Mouse (Mus musculus): ENCODE measurements around the gene Fchsd2.

The Fchsd2 gene

DNA sequence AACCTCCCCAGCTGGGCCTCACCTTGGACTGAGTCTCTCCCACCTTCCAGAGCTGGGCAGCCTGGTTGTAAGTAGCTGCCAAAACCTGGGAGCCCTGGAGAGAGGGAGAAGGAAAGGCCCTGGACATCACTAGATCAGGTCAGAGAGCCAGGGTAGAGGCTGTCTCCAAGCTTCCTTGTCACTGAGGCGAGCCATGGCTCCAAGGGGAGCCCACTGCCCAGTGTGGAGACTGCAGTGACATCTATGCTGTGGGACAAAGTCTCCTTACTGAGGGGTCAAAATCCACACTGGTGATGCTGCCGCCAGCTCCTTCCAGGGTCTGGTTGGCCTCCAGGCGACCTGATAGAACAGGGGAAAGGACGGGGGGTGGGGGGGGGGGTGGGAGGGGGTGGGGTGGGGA, 199.4 kb downstream of the Fchsd2 start:
- DNase-seq, result no peak

- DNase-seq, result no peak
These were observed 200.0 kb downstream of the Fchsd2 start for GRCm38 (mm10) chr7:101292696-101293095.

GRCm38 (mm10) chr7:101293138-101293537, 200.5 kb downstream of the Fchsd2 start:
- DNase-seq, result no peak

- DNase-seq, result no peak
These were observed 200.9 kb downstream of the Fchsd2 start for GRCm38 (mm10) chr7:101293611-101294010.

DNA sequence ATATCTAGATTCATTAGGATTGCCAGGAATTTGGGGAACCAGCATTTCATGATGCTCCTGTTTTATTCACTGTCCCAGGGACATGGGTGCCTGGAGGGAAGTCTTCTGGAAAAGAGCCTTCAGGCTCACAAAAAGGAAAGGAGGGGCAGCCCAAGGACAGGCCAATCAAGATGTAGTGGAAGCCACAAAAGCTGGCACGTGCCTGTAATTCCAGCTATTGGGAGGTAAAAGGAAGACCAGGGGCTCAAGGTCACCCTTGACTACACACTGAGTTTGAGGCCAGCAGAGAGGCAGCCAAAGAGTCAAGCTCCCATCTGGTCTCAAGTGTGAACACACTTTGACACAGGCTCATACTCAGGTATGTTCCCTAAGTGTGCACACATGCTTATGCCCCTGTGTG, 202.8 kb downstream of the Fchsd2 start:
- DNase-seq, result no peak

DNA sequence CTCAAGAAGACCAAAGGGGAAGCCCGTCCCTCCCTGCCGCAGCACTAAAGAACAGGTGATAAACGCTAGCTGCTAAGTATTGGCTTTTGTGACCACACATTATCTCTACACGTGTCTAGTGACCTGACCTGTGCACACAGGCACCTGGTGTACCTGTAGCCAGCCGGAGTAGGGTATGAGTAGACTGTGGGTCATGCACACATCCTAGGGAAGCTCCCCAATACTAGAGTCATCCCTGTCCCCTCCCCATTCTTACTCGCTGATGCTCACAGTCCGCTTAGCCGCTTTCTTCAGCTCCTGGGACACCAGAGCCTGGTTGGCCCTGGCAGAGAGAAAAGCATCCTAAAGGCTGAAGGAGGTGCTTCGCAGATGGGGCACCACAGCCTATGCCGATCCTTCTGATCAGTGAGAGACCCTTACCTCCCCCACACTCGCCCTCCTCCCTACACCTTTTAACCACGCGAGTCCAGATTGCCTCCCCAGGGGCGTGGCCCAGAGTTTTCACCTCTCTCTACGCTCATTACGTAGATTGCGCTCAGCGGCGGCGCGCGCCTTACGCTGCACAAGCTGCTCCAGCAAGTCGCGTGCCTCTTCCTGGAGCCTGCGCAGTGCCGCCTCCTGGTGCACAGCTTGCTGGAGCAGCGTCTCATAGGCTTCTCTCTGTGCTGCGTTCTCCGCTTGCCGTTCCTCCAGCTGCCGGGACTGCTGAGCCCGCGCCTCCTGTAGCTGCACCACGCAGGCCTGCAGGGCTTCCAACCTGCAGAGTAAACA, 203.8 kb downstream of the Fchsd2 start:
- DNase-seq, result peak; percentile 75

DNA sequence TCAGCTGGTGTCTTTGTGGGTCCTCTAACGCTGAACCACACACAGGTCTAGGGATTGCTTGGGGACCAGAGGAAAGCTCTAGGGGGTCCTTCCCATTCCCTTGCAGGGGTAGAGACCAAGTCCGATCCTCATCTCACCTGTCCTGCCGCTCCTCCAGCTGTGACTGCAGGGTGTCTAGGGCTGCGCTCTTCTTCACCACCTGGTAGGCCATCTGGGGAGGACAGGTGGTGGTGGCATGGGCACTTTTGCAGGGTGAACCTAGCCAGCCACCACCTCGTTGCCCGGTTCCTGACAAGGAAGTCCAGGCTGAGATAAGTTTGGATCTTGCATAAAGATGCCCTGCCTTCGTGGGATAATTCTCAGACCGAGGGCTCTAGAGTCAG, 204.4 kb downstream of the Fchsd2 start:
- no peak for DNase-seq

DNA sequence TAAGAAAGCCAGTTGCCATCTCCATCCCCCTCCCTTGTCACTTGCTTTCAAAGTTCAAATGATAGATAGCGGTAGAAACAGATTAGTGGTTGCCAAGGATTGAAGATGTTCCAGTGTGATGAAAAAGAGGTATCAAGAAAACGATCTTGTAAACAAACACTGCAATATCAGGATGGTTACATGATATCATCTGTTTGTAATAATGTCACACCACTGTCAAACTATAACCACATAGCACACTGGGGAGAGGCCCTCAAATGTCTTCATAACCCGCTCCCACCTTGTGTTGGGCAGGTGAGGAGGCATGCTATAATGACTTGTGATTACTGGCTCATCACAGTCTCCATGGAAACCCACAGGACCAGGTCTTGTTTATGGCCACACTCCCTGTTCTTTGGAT, 205.7 kb downstream of the Fchsd2 start:
- DNase-seq, result no peak

DNA sequence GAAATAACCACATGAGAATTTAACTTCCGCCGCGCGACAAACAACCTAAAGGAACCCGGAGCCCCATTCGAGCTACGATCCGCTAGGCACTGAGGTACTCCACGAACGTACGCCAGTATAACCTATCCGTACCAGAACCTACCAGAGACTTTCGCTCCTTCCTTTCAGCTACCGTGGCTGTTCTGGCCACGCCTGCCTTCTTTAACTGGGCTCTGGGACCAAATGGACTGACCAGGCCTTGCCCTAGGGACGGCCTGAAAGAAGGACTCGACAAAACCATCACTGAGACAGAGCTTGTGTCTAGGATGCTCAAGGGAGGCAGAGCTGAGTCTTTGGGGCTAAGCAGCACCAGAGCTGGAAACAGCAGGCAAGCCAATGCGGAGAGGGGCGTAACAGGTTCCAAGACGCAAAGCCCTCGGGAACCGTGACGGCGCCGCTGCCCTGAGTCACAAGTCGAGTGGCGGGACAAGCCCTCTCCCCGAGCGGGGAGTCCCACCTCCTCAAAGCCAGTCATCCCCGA, 208.8 kb downstream of the Fchsd2 start:
- DNase-seq, result no peak

GRCm38 (mm10) chr7:101301881-101302456, 209.3 kb downstream of the Fchsd2 start, which contains the start of gene Atg16l2:
Atg16l2 (minus strand) TSS chr7:101302251.
- DNase-seq, result peak; percentile 94

DNA sequence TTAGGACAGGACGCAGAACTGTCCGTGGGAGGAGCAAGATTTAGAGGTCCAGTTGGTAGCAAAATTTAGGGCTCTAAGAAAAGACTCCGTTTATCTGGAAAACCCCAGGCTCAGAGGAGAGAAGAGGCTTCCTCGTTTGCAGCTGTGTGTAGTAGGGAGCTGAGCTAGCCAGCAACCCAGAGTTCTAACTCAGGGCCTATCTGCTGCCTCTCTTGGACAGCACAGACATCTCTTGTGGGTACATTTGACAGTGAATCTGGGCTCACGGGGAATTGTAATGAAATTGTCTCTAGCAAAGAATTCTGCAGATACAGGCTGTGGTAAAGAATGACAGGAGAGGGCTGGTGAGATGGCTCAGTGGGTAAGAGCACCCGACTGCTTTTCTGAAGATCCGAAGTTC, 210.0 kb downstream of the Fchsd2 start:
- DNase-seq, result no peak

DNA sequence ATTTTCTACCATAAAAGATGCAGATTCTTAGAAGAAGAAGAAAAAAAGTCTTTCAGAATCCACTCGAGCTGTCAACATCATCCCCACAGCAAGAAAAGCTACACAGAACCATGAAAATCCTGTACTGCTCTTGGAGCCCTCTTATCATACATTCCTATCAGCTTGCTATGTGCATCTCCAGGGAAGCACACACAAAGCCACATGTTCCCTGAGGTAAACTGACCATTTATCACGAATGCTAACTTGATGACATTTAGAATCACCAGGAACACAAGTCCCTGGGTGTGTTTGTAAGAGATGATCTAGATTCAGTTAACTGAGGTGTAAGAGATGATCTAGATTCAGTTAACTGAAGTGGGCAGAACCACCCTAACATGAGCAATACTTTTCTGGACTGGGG, 214.2 kb downstream of the Fchsd2 start:
- no peak for DNase-seq

DNA sequence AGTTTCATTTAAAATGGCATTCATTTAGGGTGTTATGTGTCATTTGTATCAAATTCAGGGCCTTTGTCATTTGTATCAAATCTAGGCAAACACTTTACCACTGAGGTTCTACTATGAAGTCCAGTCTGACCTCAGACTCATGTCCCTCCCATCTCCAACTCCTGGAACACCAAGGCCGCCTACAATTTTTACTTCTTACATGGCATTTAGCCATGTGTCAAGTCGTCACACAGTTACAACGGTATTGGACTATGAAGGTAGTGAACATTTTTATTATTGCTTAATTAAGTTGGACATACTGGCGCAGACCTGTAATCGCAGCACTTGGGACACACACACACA, 217.3 kb downstream of the Fchsd2 start:
- DNase-seq, result no peak

- DNase-seq, result peak; percentile 99
These were observed 217.8 kb downstream of the Fchsd2 start for GRCm38 (mm10) chr7:101310327-101311028.

- no peak for DNase-seq
These were observed 218.4 kb downstream of the Fchsd2 start for GRCm38 (mm10) chr7:101311061-101311460.

GRCm38 (mm10) chr7:101313033-101313432, 220.4 kb downstream of the Fchsd2 start:
- no peak for DNase-seq

GRCm38 (mm10) chr7:101314396-101314795, 221.7 kb downstream of the Fchsd2 start:
- DNase-seq, result no peak

DNA sequence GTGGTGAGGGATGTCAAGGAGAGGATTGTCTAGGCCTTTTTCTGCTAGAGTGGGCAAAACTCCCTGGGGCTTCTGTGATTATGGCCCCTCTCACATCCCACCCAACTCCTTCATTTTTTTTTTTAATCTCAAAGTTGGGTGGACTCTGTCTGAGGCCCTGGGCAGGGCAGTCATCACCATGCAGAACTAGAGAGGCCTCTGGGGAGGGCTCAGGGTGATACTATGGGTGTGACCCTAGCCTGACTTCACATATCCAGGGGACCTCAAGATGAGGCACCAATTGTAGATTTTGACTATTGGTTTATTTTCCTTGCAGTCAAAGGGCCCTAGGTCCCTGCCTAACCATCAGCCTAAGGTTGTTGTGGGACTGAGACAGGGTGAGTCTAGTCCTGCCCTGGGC, 223.0 kb downstream of the Fchsd2 start:
- DNase-seq, result no peak

- no peak for DNase-seq
These were observed 223.9 kb downstream of the Fchsd2 start for GRCm38 (mm10) chr7:101316591-101317001.

- no peak for DNase-seq
These were observed 224.4 kb downstream of the Fchsd2 start, which contains the start of gene Stard10 for GRCm38 (mm10) chr7:101317014-101317413. Stard10 (plus strand) TSS chr7:101317086.

- DNase-seq, result no peak
These were observed 226.2 kb downstream of the Fchsd2 start for GRCm38 (mm10) chr7:101318848-101319247.

- no peak for DNase-seq
These were observed 227.1 kb downstream of the Fchsd2 start for GRCm38 (mm10) chr7:101319796-101320195.

DNA sequence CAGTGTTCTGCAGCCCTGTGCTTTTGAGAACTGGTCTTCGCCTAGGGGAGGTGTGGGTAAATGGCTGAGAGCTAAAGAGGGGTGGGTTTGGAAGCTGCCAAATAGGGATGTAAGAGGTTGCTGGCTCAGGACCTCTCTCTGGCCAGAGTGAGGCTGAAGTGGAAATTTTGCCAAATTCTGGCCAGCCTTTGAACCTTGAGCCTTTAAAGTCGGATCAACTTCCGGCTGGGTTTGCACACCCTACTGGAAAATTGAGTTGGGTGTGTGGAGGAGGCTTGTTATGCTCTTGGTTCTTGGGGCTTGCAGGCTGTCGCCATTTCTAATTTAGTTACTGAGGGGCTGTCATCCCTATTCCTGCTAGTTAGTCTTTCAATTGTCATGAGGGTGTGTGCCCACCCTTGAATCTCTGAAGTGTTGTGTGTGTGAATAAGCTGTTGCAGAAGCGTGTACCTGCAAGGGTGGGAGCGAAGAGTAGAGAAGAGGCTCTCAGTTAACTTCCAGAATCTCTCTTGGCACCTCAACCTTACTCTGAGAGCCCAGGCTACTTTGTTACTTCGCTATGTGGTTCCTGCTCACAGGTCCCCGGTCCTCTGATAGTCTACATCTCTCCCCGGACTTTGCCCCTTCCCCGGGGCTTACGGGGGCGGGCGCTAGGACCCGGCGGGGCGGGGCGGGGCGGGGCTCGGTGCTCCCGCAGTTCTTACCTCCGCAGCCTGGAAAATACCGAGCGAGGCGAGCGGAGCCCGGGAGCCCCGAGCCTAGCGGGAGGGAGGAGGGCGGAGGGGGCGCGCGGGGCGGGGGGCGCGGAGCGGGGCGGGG, 227.9 kb downstream of the Fchsd2 start:
- DNase-seq, result peak; percentile 75

Measured in kidney, adult 18-20 months (tissue).